Mouse (Mus musculus): ENCODE measurements around the gene Adipoq.

The Adipoq gene

DNA sequence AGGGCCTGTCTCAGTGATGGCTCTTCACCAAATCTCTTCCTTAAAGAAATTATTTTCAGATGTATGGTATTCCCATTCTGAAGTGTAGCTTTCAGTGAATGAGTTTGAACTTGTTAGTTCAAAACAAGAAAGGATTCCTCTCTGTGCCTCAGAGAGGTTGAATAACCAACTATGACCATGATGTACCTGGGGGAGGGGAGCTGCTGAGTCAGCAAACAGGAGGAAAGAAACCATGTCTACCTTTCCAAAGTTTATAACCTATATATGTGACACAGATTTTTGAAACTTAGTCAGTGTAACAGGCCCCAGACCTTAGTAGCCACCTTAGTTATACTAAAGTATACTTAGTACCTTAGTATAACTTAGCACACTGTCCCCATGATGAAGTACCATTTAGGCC, 55.2 kb downstream of the Adipoq start:
- DNase-seq (ENCODE audit: low read depth, low spot score): no peak

Data from skeletal muscle tissue, adult 2 months (tissue).